Mouse (Mus musculus) limb, embryonic 14.5 days (tissue): ENCODE data around the gene Phf2. TPM values are rescaled to one million over a fixed set of nuclear protein-coding genes. Genes with fewer than 3 reads are reported as not detected.
A peak's percentile ranks its signal among the peaks of the same experiment; 100 is the strongest.

Experiments used
- ATAC-seq: fragments of 200-750 bp; cut with Nextera tagmentation; 2 replicates; pipeline ENCODE4 v1.8.0; 2017; ENCODE audit warnings: low read depth, moderate number of reproducible peaks, moderate TSS enrichment; ENCODE audit not compliant: low FRiP score
- DNase-seq: peaks from one replicate; pipeline ENCODE4 v3.0.0-alpha.2; 2015; ENCODE audit warnings: low spot score
- H3K27ac ChIP-seq: fragments of 300-500 bp; sonication (generic); replicated peaks from 2 replicates; pipeline ENCODE4 v1.5.1; 2014; ENCODE audit warnings: low read depth, mild to moderate bottlenecking, low read length, moderate library complexity, mixed read lengths
- H3K27me3 ChIP-seq: fragments of 300-500 bp; sonication (generic); 2 replicates; pipeline ENCODE4 v1.6.1; 2014; ENCODE audit warnings: low read length, mixed read lengths; ENCODE audit not compliant: control insufficient read depth, insufficient read depth
- H3K36me3 ChIP-seq: fragments of 300-500 bp; sonication (generic); 2 replicates; pipeline ENCODE4 v1.6.1; 2014; ENCODE audit warnings: mild to moderate bottlenecking, low read length, moderate library complexity, mixed read lengths; ENCODE audit not compliant: control insufficient read depth, insufficient read depth
- H3K4me1 ChIP-seq: fragments of 300-500 bp; sonication (generic); 2 replicates; pipeline ENCODE4 v1.6.1; 2014; ENCODE audit warnings: antibody characterized with exemption, low read length, mixed read lengths; ENCODE audit not compliant: control insufficient read depth, insufficient read depth
- H3K4me2 ChIP-seq: fragments of 300-500 bp; sonication (generic); replicated peaks from 2 replicates; pipeline ENCODE4 v1.6.1; 2014; ENCODE audit warnings: low read depth, mild to moderate bottlenecking, low read length, moderate library complexity; ENCODE audit not compliant: severe bottlenecking
- H3K4me3 ChIP-seq: fragments of 300-500 bp; sonication (generic); replicated peaks from 2 replicates; pipeline ENCODE4 v1.5.1; 2014; ENCODE audit warnings: low read length
- H3K9ac ChIP-seq: fragments of 300-500 bp; sonication (generic); 2 replicates; pipeline ENCODE4 v1.6.1; 2014; ENCODE audit warnings: mild to moderate bottlenecking, low read depth, low read length, moderate library complexity; ENCODE audit not compliant: severe bottlenecking
- H3K9me3 ChIP-seq: fragments of 300-500 bp; sonication (generic); 2 replicates; pipeline ENCODE4 v1.6.1; 2016; ENCODE audit warnings: low read length; ENCODE audit not compliant: control insufficient read depth
- POLR2A ChIP-seq: fragments of 200-500 bp; IDR thresholded peaks from 2 replicates; pipeline ENCODE4 v1.8.0; 2012; ENCODE audit warnings: inconsistent platforms, mild to moderate bottlenecking, moderate library complexity, borderline replicate concordance; ENCODE audit not compliant: insufficient read depth, insufficient read length; ENCODE audit errors: extremely low read depth
- WGBS: fragments of 180-500 bp; shearing (Covaris S2); extraction: QIAGEN DNeasy Blood & Tissue Kit; methylation state at CpG from one replicate; pipeline ENCODE4 v1.1.7; 2014; 5-methylcytosine and 5-hydroxymethylcytosine counted together
- polyA plus RNA-seq, 2 experiments: library from polyadenylated mRNA; depleted of rRNA in 1 of 2; stranded (reverse) in 1 of 2; unstranded in 1 of 2; fragments of >200 nt; fragmentation: Nextera tagmentation in 1 of 2; extraction: Ambion mirVana in 1 of 2; gene quantifications; 2 replicates each; pipeline versions ENCODE4 v1.2.1 to v1.2.3; 2012 to 2014

Gene Phf2
- polyA plus RNA-seq, 2 experiments = 13.2 to 40.3 TPM

DNA sequence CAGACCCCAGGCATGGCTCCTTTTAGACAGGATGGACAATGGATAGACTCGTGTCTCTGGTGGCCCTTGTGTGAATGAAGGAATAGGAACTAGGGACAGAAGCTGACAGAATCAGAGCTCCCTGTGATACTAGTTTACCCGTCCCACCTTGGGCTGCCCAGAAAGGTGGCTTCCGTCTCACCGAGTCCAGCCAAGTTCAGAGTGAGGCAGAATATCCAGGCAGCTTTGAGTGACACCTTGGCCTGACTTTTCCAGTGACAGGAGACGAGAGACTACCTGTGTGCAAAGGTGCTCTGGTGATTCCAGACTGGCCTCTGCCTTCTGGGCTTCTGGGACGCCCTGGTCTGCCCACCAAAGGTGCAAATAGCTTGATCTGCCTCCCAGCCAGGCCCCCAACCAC lies 75.2 kb downstream of the Phf2 start:
- 86% methylated on average over 6 of the region's 6 CpGs for WGBS
- Histone ChIP-seq H3K4me2 (no peak overlapping the region), H3K9ac (no peak overlapping the region), H3K4me1 (no peaks in the 10 kb centered on the region), H3K36me3 (no peaks in the 10 kb centered on the region), H3K27me3 (no peaks in the 10 kb centered on the region), H3K9me3 (no peaks in the 10 kb centered on the region), H3K4me3 (no peak overlapping the region), H3K27ac (no peak overlapping the region)
- no peak for TF ChIP-seq POLR2A
- ATAC-seq (no peak), DNase-seq (no peak)

DNA sequence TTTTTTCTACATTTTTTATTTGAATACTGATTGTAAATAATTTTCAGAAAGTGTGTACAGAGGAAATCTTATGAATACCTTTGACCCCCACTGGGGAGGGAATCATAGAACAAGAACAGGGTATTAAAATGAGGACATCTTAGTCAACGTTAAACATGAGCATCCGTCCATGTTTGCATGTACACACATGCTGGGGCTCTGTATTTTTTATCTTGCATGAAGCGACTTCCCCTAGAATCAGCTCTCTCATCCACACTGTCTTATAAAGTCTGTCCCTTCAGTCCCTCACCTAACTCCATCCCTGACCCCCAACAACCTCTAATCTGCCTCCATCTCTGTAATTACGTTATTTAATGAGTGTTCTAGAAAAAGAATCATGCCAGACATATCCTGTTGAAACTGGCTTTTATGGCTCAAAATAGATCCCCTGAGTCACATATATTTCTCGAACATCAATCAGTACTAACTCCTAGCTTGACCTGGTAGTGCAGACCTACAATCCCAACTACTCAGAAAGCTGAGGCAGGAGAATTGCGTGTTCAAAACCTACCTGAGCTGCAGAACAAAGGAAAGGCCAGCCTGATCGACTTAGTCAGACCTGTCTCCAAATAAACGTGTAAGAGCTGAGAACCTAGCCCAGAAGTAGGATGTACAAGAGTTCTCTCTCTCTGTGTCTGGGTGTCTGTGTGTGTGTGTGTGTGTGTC lies 86.2 kb downstream of the Phf2 start:
- ATAC-seq = no peak
- H3K9me3 ChIP-seq = no peaks in the 10 kb centered on the region
- 70% methylated on average over 8 of the region's 8 CpGs for WGBS
- no peaks in the 10 kb centered on the region for H3K36me3 ChIP-seq
- no peak for TF ChIP-seq POLR2A
- H3K27ac ChIP-seq = no peak overlapping the region
- no peak for DNase-seq
- no peak overlapping the region for H3K4me2 ChIP-seq
- H3K4me3 ChIP-seq = no peak overlapping the region
- peaks cover 24% of the 10 kb centered on the region for H3K4me1 ChIP-seq
- H3K27me3 ChIP-seq = no peaks in the 10 kb centered on the region
- no peak overlapping the region for H3K9ac ChIP-seq

DNA sequence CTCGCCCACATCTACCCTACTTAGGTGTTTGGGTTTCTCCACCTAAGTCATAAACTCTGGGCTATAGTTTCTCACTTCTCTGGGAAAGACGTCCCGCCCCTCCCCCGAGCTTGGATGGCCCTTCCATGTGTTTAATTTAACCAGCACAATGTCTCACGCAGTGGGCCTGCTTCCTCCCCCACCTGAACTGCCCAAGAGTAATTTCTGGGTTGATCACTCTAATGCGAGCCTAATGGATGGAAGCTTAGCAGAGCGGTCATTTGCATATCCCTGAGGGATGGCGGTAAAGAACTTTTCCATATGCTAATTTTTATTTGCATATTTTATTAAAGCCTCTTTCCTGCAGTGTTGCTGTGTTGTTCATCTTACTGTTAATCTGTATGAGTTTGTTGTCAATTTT lies 86.8 kb downstream of the Phf2 start:
- peaks cover 26% of the 10 kb centered on the region for H3K4me1 ChIP-seq
- H3K27me3 ChIP-seq = no peaks in the 10 kb centered on the region
- 47% methylated on average over 8 of the region's 8 CpGs for WGBS
- no peaks in the 10 kb centered on the region for H3K36me3 ChIP-seq
- H3K9me3 ChIP-seq = no peaks in the 10 kb centered on the region
- DNase-seq = no peak
- no peak for TF ChIP-seq POLR2A
- H3K27ac ChIP-seq = no peak overlapping the region
- no peak for ATAC-seq
- no peak overlapping the region for H3K9ac ChIP-seq
- no peak overlapping the region for H3K4me2 ChIP-seq
- no peak overlapping the region for H3K4me3 ChIP-seq

- WGBS = 19% methylated on average over 27 of the region's 27 CpGs
- DNase-seq (peak; percentile 50), ATAC-seq (peak; percentile 75)
- TF ChIP-seq POLR2A = no peak
- peak overlapping the region; percentile 65; the same call in 1 of the 2 replicates for H3K27ac ChIP-seq
- no peak overlapping the region for H3K4me3 ChIP-seq
- peak overlapping the region; percentile 31; the same call in 1 of the 2 replicates for H3K9ac ChIP-seq
- H3K9me3 ChIP-seq = no peaks in the 10 kb centered on the region
- no peaks in the 10 kb centered on the region for H3K36me3 ChIP-seq
- H3K4me2 ChIP-seq = peak overlapping the region; percentile 26
- H3K4me1 ChIP-seq = peaks cover 26% of the 10 kb centered on the region
- H3K27me3 ChIP-seq = no peaks in the 10 kb centered on the region
Observed at GRCm38 (mm10) chr13:48782727-48783725, 87.9 kb downstream of the Phf2 start.

DNA sequence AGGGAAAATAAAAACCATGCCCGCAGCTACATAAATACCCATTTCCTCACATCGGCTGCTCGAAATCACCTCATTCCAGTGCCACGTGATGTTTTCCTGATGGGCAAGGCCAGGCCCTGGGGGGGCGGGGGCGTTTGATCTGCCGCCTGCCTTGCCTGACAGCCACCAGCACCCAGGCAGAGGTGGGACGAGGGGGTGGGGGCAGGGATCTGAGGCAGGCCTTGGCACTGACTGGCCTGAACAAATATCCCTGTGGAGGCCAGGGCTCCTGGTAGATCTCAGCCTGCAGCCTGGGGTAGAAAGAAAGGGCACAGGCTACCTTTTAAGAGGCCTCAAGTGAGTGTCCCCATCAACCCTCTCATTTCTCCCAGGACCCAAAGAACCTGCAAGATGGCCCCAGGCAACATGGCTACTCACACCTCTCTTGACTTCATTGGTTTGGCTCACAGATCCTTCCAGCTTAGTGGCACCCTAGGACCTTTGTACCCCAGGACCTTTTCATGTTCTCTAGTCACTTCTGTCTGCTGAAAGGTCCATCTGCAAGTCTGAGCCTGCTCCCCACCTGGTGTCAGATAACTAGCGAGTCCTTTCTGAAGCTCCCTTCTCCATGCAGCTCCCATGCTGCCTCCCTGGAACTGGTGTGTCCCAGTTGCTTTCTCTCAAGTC lies 90.4 kb downstream of the Phf2 start:
- DNase-seq (no peak), ATAC-seq (no peak)
- peak overlapping the region; percentile 21; the same call in 1 of the 2 replicates for H3K4me2 ChIP-seq

More for the DNA sequence above, 90.4 kb downstream of the Phf2 start:
- 25% methylated on average over 9 of the region's 9 CpGs for WGBS
- H3K27me3 ChIP-seq = no peaks in the 10 kb centered on the region
- peaks cover 26% of the 10 kb centered on the region for H3K4me1 ChIP-seq
- TF ChIP-seq POLR2A = no peak
- no peak overlapping the region for H3K9ac ChIP-seq
- no peaks in the 10 kb centered on the region for H3K9me3 ChIP-seq
- H3K4me3 ChIP-seq = no peak overlapping the region
- no peaks in the 10 kb centered on the region for H3K36me3 ChIP-seq
- peak overlapping the region; percentile 63; the same call in 1 of the 2 replicates for H3K27ac ChIP-seq
